Mouse (Mus musculus) Muller cell, postnatal 12 days (primary cell): ENCODE data around the gene Klhl42.

Experiments
- DNase-seq: peaks from one replicate; pipeline ENCODE4 v3.0.0-alpha.2; 2015; ENCODE audit errors: inconsistent ontology term

Klhl42 gene

GRCm38 (mm10) chr6:147145753-147146152 lies 54.6 kb downstream of the Klhl42 start:
- DNase-seq, result no peak

GRCm38 (mm10) chr6:147151069-147151468 lies 59.9 kb downstream of the Klhl42 start:
- no peak for DNase-seq

- DNase-seq, result no peak
Observed at GRCm38 (mm10) chr6:147151839-147152238, 60.7 kb downstream of the Klhl42 start.

- no peak for DNase-seq
Observed at GRCm38 (mm10) chr6:147155085-147155484, 63.9 kb downstream of the Klhl42 start.

GRCm38 (mm10) chr6:147161818-147162584 lies 70.8 kb downstream of the Klhl42 start:
- no peak for DNase-seq
